Mouse (Mus musculus) cortical plate, adult 2 months (tissue): Measurements from ENCODE around the gene Fhad1.

Experiments used
- CTCF ChIP-seq: fragments of 200-500 bp; IDR thresholded peaks from 2 replicates; pipeline ENCODE4 v1.5.1; 2011; ENCODE audit warnings: mild to moderate bottlenecking, control low read depth, low read length; ENCODE audit not compliant: insufficient read depth; ENCODE audit errors: extremely low read depth
- POLR2A ChIP-seq: fragments of 200-500 bp; IDR thresholded peaks from 2 replicates; pipeline ENCODE4 v1.6.1; 2011; ENCODE audit warnings: mild to moderate bottlenecking, low read length, control low read depth; ENCODE audit not compliant: insufficient read depth; ENCODE audit errors: extremely low read depth

DNA sequence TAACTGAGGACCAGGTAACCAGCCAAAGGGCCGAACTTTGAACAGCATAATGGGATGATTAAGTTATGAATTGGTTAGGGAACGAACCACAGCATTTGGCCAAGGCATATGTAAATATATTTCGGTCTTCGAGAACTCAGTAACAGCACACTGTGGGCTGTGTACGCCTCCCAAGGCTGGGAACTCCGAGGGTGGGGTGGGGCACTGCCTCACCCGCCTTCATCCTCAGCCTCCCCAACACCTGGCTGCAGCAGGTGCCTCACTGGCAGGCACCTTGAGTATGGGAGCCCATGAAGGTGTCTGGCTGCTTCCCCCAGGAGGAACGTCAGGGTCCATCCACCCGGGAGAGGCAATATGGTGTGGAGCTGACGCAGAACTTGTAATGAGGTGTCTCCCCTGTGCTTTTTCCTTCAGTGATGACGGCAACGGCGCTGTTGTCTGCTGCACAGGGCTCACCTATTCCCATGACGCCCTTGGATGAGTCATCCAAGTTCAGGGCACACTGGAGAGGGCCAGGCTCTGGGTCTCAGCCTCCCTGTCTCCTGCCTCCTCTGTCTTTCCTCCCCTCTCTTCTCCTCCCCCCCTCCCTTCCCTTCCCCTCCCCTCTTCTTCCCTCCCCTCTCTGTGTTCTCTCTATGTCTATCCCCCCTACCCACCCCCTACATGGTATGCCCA lies 22.2 kb downstream of the Fhad1 start:
- no peak for TF ChIP-seq POLR2A
- no peak for TF ChIP-seq CTCF
